Mouse (Mus musculus) Muller cell, postnatal 12 days (primary cell): ENCODE measurements at regions not wholly inside any gene's neighbourhood (a gene's known extent, or its start where the extent isn't known, plus 50 kb on each side); places are given as distances from the start of the nearest gene placed in this dataset.

Source experiments
- DNase-seq: peaks from one replicate; pipeline ENCODE4 v3.0.0-alpha.2; 2015; ENCODE audit errors: inconsistent ontology term

- DNase-seq, result no peak
Measured at GRCm38 (mm10) chr4:8956312-8957022, 717.6 kb upstream of the Car8 start.

GRCm38 (mm10) chr4:8955306-8955705 lies 716.5 kb upstream of the Car8 start:
- no peak for DNase-seq

- DNase-seq, result peak; percentile 78
Measured at GRCm38 (mm10) chr4:8954356-8954914, 715.6 kb upstream of the Car8 start.

- no peak for DNase-seq
Measured at GRCm38 (mm10) chr4:8953181-8953580, 714.3 kb upstream of the Car8 start.

GRCm38 (mm10) chr4:8949951-8950350 lies 711.1 kb upstream of the Car8 start:
- no peak for DNase-seq

GRCm38 (mm10) chr4:8949537-8949936 lies 710.7 kb upstream of the Car8 start:
- no peak for DNase-seq

- peak; percentile 29 for DNase-seq
Measured at GRCm38 (mm10) chr4:8945116-8945515, 706.3 kb upstream of the Car8 start.

GRCm38 (mm10) chr4:8943080-8943479 lies 704.2 kb upstream of the Car8 start:
- DNase-seq, result no peak

- DNase-seq, result peak; percentile 27
Measured at GRCm38 (mm10) chr4:8938948-8939411, 700.1 kb upstream of the Car8 start.

GRCm38 (mm10) chr4:8935899-8936298 lies 697.1 kb upstream of the Car8 start:
- DNase-seq, result no peak

GRCm38 (mm10) chr4:8934541-8934940 lies 695.7 kb upstream of the Car8 start:
- DNase-seq, result no peak

GRCm38 (mm10) chr4:8929346-8929745 lies 690.5 kb upstream of the Car8 start:
- no peak for DNase-seq

GRCm38 (mm10) chr4:8928551-8929305 lies 689.9 kb upstream of the Car8 start:
- DNase-seq, result no peak

GRCm38 (mm10) chr4:8927276-8927906 lies 688.5 kb upstream of the Car8 start:
- no peak for DNase-seq

GRCm38 (mm10) chr4:8926642-8927275 lies 687.9 kb upstream of the Car8 start:
- DNase-seq, result no peak

GRCm38 (mm10) chr4:8922695-8923363 lies 684.0 kb upstream of the Car8 start:
- no peak for DNase-seq

- DNase-seq, result no peak
Measured at GRCm38 (mm10) chr4:8921477-8922385, 682.9 kb upstream of the Car8 start.

GRCm38 (mm10) chr4:8920306-8920705 lies 681.5 kb upstream of the Car8 start:
- no peak for DNase-seq

GRCm38 (mm10) chr4:8919366-8919984 lies 680.6 kb upstream of the Car8 start:
- DNase-seq, result no peak
